Mouse (Mus musculus) adipose tissue, adult 10 weeks (tissue): ENCODE results near the gene Adam34. TPM values are rescaled to one million over a fixed set of nuclear protein-coding genes. Genes with fewer than 3 reads are reported as not detected.

Experiments used
- polyA plus RNA-seq: library from polyadenylated mRNA; stranded (reverse); fragments of 350-450 nt; fragmentation: Illumina TruSeq; extraction: RNeasy Lipid Tissue Mini Kit (QIAGEN cat#74804); gene quantifications from one replicate; pipeline ENCODE4 v1.2.3, GENCODE M21; 2014; ENCODE audit warnings: low read depth, low replicate concordance

The Adam34 gene
- not detected for polyA plus RNA-seq

DNA sequence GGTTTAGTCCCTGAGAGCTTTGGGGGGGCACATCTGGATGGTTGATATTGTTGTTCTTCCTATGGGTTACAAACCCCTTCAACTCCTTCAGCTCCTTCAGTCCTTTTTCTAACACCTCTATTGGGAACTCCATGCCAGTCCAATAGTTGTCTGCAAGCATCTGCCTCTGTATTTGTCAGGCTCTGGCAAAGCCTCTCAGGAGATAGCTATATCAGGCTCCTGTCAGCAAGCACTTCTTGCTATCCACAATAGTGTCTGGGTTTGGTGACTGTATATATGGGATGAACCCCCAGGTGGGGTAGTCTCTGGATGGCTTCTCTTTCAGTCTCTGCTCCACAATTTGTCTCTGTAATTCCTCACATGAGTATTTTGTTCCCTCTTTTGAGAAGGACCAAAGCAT is at the start of gene Adam34:
Adam34 (minus strand) TSS at position 101 of the 400 bp plus-strand sequence.

DNA sequence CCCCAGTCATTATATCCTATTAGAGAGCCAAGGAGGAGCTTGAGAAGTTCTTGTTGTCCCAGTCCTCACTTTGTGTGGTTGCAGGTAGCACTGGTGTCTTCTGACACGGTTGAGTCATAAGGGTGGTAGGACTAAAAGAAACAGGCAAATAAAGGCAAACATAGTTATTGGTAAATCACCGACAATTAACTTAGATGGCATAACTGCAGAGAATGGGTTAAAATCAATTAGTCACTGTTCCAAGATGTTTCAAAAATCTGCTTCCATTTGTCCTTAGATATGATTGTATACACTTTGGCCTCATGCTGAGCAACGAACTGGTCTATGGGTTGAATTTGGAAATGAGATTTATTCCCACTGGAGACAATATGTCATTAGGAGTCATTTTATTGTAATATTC is 82.7 kb downstream of the Adam34 start, which contains the start of gene Gm5346:
Gm5346 (minus strand) TSS at position 101 of the 400 bp plus-strand sequence.

Other genes with a start within 250 kb of the Adam34 start
- gene Adam26b, start 181.9 kb downstream of the Adam34 start, polyA plus RNA-seq = 0.30 TPM
- 0.56 TPM for gene Adam26a, start 133.3 kb downstream of the Adam34 start, polyA plus RNA-seq
- gene Gm5346, start 82.8 kb downstream of the Adam34 start, polyA plus RNA-seq = not detected